Mouse (Mus musculus) ES-Bruce4 (cell line): ENCODE results near the gene Fkbpl. TPM values are rescaled to one million over a fixed set of nuclear protein-coding genes. Genes with fewer than 3 reads are reported as not detected.

Experiments
- H3K27ac ChIP-seq: 2 replicates; pipeline ENCODE4 v1.5.1; 2012; ENCODE audit warnings: low read length, inconsistent platforms; ENCODE audit not compliant: insufficient read depth
- H3K27me3 ChIP-seq: 2 replicates; pipeline ENCODE4 v1.6.1; 2012; ENCODE audit warnings: mild to moderate bottlenecking, low read length, inconsistent platforms; ENCODE audit not compliant: control insufficient read depth, poor library complexity, insufficient read depth, severe bottlenecking
- H3K36me3 ChIP-seq: 2 replicates; pipeline ENCODE4 v1.6.1; 2012; ENCODE audit warnings: inconsistent platforms, mild to moderate bottlenecking, low read length, moderate library complexity; ENCODE audit not compliant: control insufficient read depth, poor library complexity, insufficient read depth, severe bottlenecking
- H3K4me1 ChIP-seq: one replicate; pipeline ENCODE4 v1.8.1; 2011; ENCODE audit warnings: low read length; ENCODE audit not compliant: control insufficient read depth, insufficient read depth
- H3K4me3 ChIP-seq: 2 replicates; pipeline ENCODE4 v1.5.1; 2011; ENCODE audit warnings: low read depth, mild to moderate bottlenecking, low read length
- H3K9ac ChIP-seq: 2 replicates; pipeline ENCODE4 v1.6.1; 2012; ENCODE audit warnings: low read depth, mild to moderate bottlenecking, inconsistent platforms; ENCODE audit not compliant: poor library complexity, severe bottlenecking
- H3K9me3 ChIP-seq: replicated peaks from 2 replicates; pipeline ENCODE4 v1.6.1; 2012; ENCODE audit warnings: mild to moderate bottlenecking, low read length, inconsistent platforms; ENCODE audit not compliant: control insufficient read depth, poor library complexity, insufficient read depth, severe bottlenecking
- CTCF ChIP-seq: IDR thresholded peaks from one replicate; pipeline ENCODE4 v1.8.1; 2011; ENCODE audit warnings: low read depth, low read length
- EP300 ChIP-seq: IDR thresholded peaks from 2 replicates; pipeline ENCODE4 v1.6.1; 2011; ENCODE audit warnings: low read depth, low read length; ENCODE audit not compliant: insufficient read depth
- POLR2A ChIP-seq: IDR thresholded peaks from one replicate; pipeline ENCODE4 v1.8.1; 2011; ENCODE audit warnings: low read length; ENCODE audit not compliant: insufficient read depth
- polyA plus RNA-seq: library from polyadenylated mRNA; stranded (reverse); fragments of >200 nt; gene quantifications from 2 replicates; pipeline ENCODE4 v1.2.4, GENCODE M21; 2011; ENCODE audit warnings: low read depth; ENCODE audit not compliant: missing spikeins, insufficient read depth, insufficient read length

Fkbpl gene
- polyA plus RNA-seq, 1 experiment, result 16.5 TPM

DNA sequence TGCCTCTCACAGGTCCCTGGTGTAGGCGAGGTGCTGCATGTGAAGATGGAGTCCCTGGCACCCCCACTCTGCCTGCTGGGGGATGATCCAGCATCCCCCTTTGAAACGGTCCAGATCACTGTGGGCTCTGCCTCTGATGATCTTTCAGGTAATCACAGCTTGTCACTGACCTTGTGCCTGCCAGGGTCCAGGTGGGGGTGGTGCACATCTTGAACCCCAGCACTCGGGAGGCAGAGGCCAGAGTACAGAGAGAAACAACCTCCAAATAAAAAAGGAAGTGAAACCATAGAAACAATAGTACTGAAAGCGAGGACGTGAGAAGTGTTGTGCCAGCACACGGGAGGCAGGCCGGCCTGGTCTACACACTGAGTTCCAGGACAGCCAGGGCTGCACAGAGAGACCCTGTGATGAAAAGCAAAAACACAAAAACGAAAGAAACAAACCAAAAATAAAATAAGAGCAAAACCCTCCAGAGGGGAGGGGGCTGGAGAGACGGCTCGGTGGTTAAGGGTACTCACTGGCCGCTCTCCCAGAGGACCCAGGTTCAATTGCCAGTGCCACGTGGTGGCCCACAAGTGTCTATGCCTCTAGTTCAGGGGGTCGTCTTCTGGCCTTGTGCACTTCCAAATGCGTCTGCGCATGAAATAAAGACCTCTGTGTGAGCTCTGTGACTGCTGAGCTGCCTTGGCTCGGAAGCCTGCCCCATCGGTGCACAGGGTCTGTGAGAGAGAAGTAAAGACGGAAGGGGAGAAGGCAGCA, 4.7 kb downstream of the Fkbpl start:
- H3K4me1 ChIP-seq, result no peaks in the 10 kb centered on the region
- TF ChIP-seq POLR2A, result no peak
- TF ChIP-seq CTCF, result no peak
- no peak for TF ChIP-seq EP300
- H3K27me3 ChIP-seq, result no peaks in the 10 kb centered on the region
- no peak overlapping the region for H3K9ac ChIP-seq
- no peaks in the 10 kb centered on the region for H3K9me3 ChIP-seq
- H3K27ac ChIP-seq, result no peak overlapping the region
- no peak overlapping the region for H3K4me3 ChIP-seq
- H3K36me3 ChIP-seq, result peaks cover 9% of the 10 kb centered on the region; the same call in 1 of the 2 replicates

DNA sequence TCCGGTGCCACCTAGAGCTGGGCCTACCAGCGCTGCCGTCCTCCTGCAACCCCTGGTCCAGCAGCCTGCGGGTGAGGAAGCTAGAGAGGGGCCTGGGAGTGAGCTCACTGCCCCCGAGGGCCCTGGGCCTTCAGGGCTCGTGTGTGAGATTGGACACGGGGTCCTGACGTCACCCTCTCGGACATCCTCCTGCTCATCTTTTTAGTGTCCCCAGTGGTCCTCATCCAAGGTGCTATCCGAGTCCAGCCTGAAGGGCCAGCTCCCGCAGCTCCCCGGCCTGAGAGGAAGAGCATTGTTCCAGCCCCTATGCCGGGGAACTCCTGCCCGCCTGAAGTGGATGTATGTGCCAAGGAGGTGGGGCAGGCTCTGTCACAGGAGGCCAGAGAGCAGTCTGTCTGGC, 6.2 kb downstream of the Fkbpl start:
- Histone ChIP-seq H3K4me3 (no peak overlapping the region), H3K9ac (no peak overlapping the region), H3K9me3 (no peaks in the 10 kb centered on the region), H3K27ac (no peak overlapping the region), H3K4me1 (no peaks in the 10 kb centered on the region), H3K36me3 (peaks cover 9% of the 10 kb centered on the region; the same call in 1 of the 2 replicates), H3K27me3 (no peaks in the 10 kb centered on the region)
- TF ChIP-seq EP300 (no peak), POLR2A (no peak), CTCF (no peak)

DNA sequence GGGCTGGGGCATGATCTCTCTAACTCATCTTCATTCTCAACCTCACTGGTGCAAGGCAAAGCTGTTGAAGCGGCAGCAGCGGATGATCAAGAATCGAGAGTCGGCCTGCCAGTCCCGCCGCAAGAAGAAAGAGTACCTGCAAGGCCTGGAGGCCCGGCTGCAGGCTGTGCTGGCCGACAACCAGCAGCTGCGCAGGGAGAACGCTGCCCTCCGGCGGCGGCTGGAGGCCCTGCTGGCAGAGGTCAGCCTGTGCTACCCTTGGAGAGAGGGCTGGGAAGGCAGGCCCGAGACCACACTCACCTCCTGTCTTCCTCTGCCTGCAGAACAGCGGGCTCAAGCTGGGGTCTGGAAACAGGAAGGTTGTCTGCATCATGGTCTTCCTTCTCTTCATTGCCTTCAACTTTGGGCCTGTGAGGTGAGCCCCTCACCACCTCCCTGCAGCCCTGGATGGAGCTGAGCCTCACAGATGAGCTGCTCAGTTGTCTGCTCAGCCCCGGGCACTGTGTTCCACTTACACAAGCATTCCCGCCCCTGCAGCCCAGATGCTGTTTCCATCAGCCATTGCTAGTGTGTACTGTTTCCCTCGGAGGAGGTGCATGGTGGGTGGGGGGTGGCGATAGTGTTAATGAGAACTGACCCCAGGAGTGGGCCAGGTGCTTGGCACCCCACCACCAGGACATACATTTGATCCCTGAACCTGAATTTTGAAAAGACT, 7.1 kb downstream of the Fkbpl start:
- Histone ChIP-seq H3K36me3 (peaks cover 9% of the 10 kb centered on the region; the same call in 1 of the 2 replicates), H3K27ac (no peak overlapping the region)

DNA sequence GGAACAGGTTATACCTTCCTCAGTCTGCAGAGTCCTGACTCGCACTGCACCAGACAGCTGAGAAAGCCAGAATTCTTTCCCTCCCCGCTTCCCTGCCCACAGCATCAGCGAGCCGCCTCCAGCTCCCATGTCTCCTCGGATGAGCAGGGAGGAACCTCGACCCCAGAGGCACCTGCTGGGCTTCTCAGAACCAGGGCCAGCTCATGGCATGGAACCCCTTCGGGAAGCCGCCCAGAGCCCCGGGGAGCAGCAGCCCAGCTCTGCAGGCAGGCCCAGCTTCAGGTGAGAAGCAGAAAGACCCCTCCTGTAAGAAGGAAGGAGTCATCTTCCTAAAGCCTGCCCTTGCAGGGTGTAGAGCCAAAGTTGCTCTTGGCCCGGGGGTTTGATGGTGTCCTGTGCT, 8.0 kb downstream of the Fkbpl start:
- TF ChIP-seq CTCF, result no peak
- no peak for TF ChIP-seq EP300
- no peak for TF ChIP-seq POLR2A
- Histone ChIP-seq H3K4me3 (no peak overlapping the region), H3K27ac (no peak overlapping the region), H3K9me3 (no peaks in the 10 kb centered on the region), H3K4me1 (no peaks in the 10 kb centered on the region), H3K27me3 (no peaks in the 10 kb centered on the region), H3K36me3 (peaks cover 9% of the 10 kb centered on the region; the same call in 1 of the 2 replicates), H3K9ac (no peak overlapping the region)

More for the DNA sequence above, 7.1 kb downstream of the Fkbpl start:
- no peak for TF ChIP-seq EP300
- peak; percentile 61 for TF ChIP-seq CTCF
- TF ChIP-seq POLR2A, result no peak
- Histone ChIP-seq H3K9me3 (no peaks in the 10 kb centered on the region), H3K4me1 (no peaks in the 10 kb centered on the region), H3K9ac (no peak overlapping the region), H3K27me3 (no peaks in the 10 kb centered on the region), H3K4me3 (no peak overlapping the region)

DNA sequence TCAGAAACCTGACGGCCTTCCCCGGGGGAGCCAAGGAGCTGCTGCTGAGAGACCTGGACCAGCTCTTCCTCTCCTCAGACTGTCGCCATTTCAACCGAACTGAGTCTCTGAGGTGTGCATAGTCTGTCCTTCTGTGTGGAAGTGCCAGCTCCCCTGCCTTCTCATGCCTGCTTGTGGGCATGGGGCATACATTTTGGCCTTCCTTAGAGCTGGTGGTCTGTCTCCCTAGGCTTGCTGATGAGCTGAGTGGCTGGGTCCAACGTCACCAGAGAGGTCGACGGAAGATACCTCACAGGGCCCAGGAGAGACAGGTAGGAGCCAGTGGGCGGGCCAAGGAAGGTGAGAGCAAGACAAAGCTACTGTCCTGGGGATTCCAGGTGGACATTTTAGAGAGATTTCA, 8.4 kb downstream of the Fkbpl start:
- Histone ChIP-seq H3K9me3 (no peaks in the 10 kb centered on the region), H3K9ac (no peak overlapping the region), H3K27me3 (no peaks in the 10 kb centered on the region), H3K36me3 (peaks cover 9% of the 10 kb centered on the region; the same call in 1 of the 2 replicates), H3K4me1 (no peaks in the 10 kb centered on the region), H3K27ac (no peak overlapping the region), H3K4me3 (no peak overlapping the region)
- no peak for TF ChIP-seq CTCF
- TF ChIP-seq EP300, result no peak
- TF ChIP-seq POLR2A, result no peak

DNA sequence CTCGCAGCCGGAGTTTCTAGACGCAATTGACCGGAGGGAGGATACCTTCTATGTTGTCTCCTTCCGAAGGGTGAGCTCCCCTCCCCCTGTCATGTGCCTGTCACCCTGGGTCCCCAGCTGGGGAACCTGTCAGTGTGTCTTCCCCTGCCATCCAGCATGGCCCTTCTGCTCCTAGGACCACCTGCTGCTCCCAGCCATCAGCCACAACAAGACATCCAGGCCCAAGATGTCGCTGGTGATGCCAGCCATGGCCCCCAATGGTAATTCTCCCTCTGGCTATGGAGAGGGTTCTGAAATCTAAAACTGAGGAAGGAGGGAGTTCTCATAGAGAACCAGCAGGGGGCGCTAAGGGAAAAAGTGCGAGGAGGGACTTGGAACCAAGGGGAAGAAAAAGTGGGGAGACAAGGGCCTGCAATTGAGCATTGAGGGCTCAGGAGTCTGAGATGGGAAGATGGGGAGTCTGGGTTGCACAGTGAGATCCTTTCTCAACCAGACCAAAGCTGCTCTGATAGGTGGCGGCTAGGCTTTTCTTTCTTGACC, 9.3 kb downstream of the Fkbpl start:
- Histone ChIP-seq H3K27ac (no peak overlapping the region), H3K27me3 (no peaks in the 10 kb centered on the region), H3K4me1 (no peaks in the 10 kb centered on the region), H3K36me3 (peaks cover 9% of the 10 kb centered on the region; the same call in 1 of the 2 replicates), H3K9me3 (no peaks in the 10 kb centered on the region), H3K4me3 (no peak overlapping the region), H3K9ac (no peak overlapping the region)
- TF ChIP-seq CTCF (peak; percentile 40), POLR2A (no peak), EP300 (no peak)
